Mouse (Mus musculus) intestine, embryonic 16.5 days (tissue): ENCODE measurements at regions not wholly inside any gene's neighbourhood (a gene's known extent, or its start where the extent isn't known, plus 50 kb on each side); places are given as distances from the start of the nearest gene placed in this dataset.

Experiments
- ATAC-seq: fragments of 200-750 bp; cut with Nextera tagmentation; 2 replicates; pipeline ENCODE4 v1.8.0; 2017; ENCODE audit warnings: moderate TSS enrichment, moderate library complexity
- H3K27ac ChIP-seq: fragments of 300-500 bp; sonication (generic); 2 replicates; pipeline ENCODE4 v1.5.1; 2014; ENCODE audit warnings: mild to moderate bottlenecking, low read length
- H3K27me3 ChIP-seq: fragments of 300-500 bp; sonication (generic); replicated peaks from 2 replicates; pipeline ENCODE4 v1.6.1; 2014; ENCODE audit warnings: low read length, control low read depth, mixed read lengths; ENCODE audit not compliant: control insufficient read depth, insufficient read depth
- H3K36me3 ChIP-seq: fragments of 300-500 bp; sonication (generic); 2 replicates; pipeline ENCODE4 v1.6.1; 2014; ENCODE audit warnings: low read length, control low read depth; ENCODE audit not compliant: control insufficient read depth, insufficient read depth
- H3K4me1 ChIP-seq: fragments of 300-500 bp; sonication (generic); 2 replicates; pipeline ENCODE4 v1.6.1; 2014; ENCODE audit warnings: low read length, control low read depth, mixed read lengths; ENCODE audit not compliant: control insufficient read depth, insufficient read depth
- H3K4me2 ChIP-seq: fragments of 300-500 bp; sonication (generic); 2 replicates; pipeline ENCODE4 v1.6.1; 2014; ENCODE audit warnings: low read depth, low read length, control low read depth
- H3K4me3 ChIP-seq: fragments of 300-500 bp; sonication (generic); 2 replicates; pipeline ENCODE4 v1.5.1; 2014; ENCODE audit warnings: mild to moderate bottlenecking, low read length
- H3K9ac ChIP-seq: fragments of 300-500 bp; sonication (generic); 2 replicates; pipeline ENCODE4 v1.6.1; 2014; ENCODE audit warnings: low read depth, low read length
- H3K9me3 ChIP-seq: fragments of 300-500 bp; sonication (generic); 2 replicates; pipeline ENCODE4 v1.6.1; 2016; ENCODE audit warnings: low read length, control low read depth; ENCODE audit not compliant: control insufficient read depth
- WGBS: fragments of 180-500 bp; shearing (Covaris S2); extraction: QIAGEN DNeasy Blood & Tissue Kit; methylation state at CpG from one replicate; pipeline ENCODE4 v1.1.7; 2014; 5-methylcytosine and 5-hydroxymethylcytosine counted together

DNA sequence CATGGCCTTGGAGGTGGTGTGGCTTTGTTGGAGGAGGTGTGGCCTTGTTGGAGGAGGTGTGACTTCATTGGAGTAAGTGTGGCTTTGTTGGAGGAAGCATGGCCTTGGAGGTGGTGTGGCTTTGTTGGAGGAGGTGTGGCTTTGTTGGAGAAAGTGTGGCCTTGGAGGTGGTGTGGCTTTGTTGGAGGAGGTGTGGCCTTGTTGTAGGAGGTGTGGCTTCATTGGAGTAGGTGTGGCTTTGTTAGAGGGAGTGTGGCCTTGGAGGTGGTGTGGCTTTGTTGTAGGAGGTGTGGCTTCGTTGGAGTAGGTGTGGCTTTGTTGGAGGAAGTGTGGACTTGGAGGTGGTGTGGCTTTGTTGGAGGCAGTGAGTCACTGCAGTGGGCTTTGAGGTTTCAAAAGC lies 385.0 kb downstream of the Ajap1 start:
- Histone ChIP-seq H3K27me3 (no peaks in the 10 kb centered on the region), H3K27ac (no peak overlapping the region), H3K4me2 (no peak overlapping the region), H3K9ac (no peak overlapping the region), H3K9me3 (no peaks in the 10 kb centered on the region), H3K4me3 (no peak overlapping the region), H3K4me1 (no peaks in the 10 kb centered on the region), H3K36me3 (no peaks in the 10 kb centered on the region)
- WGBS: 85% methylated on average over 1 of the region's 1 CpGs
- no peak for ATAC-seq

DNA sequence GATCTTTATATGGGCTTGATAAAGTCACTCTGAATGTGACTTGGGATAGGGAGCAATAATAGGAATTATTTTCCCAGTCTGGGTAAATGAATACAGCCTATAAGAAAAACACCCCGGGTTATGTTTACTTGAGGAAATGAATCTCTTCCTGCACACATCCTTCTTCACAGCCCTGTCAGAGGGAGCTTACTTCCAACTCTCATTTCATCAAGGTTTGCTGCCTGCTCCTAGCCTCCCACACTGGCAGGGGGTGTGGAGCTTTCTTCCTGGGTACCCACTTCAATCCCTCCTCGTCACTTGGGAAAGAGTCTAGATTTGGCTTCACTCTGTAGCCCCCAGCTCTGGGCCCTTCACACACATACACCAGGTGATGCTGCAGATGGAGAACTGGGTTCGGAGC lies 389.5 kb downstream of the Ajap1 start:
- Histone ChIP-seq H3K27me3 (no peaks in the 10 kb centered on the region), H3K9ac (no peak overlapping the region), H3K4me3 (no peak overlapping the region), H3K4me2 (no peak overlapping the region), H3K9me3 (no peaks in the 10 kb centered on the region), H3K36me3 (no peaks in the 10 kb centered on the region), H3K27ac (no peak overlapping the region), H3K4me1 (no peaks in the 10 kb centered on the region)
- no peak for ATAC-seq
- WGBS: 56% methylated on average over 3 of the region's 3 CpGs

DNA sequence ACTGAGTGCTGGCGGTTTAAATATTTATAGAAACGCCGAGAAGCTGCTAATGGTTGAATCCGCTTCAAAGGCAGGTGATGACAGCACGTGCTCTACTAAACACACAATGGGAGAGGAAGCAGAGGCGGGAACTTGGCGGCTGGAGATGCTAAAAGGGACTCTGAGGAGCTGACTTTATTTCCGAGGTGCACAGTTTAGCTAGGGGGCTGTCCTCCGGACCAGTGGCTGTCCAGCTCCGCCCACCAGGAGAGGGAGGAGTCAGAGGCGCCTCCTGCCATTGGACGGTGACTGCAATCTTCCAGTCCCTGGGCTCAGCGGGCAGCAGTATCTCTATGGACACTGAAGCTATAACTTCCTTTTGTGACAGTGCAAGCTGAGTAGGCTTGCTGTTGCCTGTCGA lies 400.4 kb downstream of the Ajap1 start:
- ATAC-seq: no peak
- WGBS: 29% methylated on average over 14 of the region's 14 CpGs
- H3K4me3 ChIP-seq: no peak overlapping the region
- no peaks in the 10 kb centered on the region for H3K4me1 ChIP-seq
- no peak overlapping the region for H3K4me2 ChIP-seq
- H3K27ac ChIP-seq: no peak overlapping the region
- no peaks in the 10 kb centered on the region for H3K27me3 ChIP-seq
- H3K9ac ChIP-seq: no peak overlapping the region
- no peaks in the 10 kb centered on the region for H3K36me3 ChIP-seq
- H3K9me3 ChIP-seq: no peaks in the 10 kb centered on the region

- Histone ChIP-seq H3K9me3 (no peaks in the 10 kb centered on the region), H3K36me3 (no peaks in the 10 kb centered on the region), H3K4me3 (no peak overlapping the region), H3K27ac (no peak overlapping the region), H3K9ac (no peak overlapping the region), H3K4me1 (no peaks in the 10 kb centered on the region), H3K4me2 (no peak overlapping the region), H3K27me3 (no peaks in the 10 kb centered on the region)
- ATAC-seq: no peak
- 43% methylated on average over 3 of the region's 3 CpGs for WGBS
Measured at GRCm38 (mm10) chr4:153074590-153074989, 408.0 kb downstream of the Ajap1 start.

GRCm38 (mm10) chr4:153070190-153070745 lies 412.3 kb downstream of the Ajap1 start:
- no peaks in the 10 kb centered on the region for H3K36me3 ChIP-seq
- H3K9me3 ChIP-seq: no peaks in the 10 kb centered on the region
- ATAC-seq: no peak
- H3K4me1 ChIP-seq: no peaks in the 10 kb centered on the region
- no peak overlapping the region for H3K27ac ChIP-seq
- H3K9ac ChIP-seq: no peak overlapping the region
- WGBS: 55% methylated on average over 15 of the region's 15 CpGs
- H3K27me3 ChIP-seq: no peaks in the 10 kb centered on the region
- no peak overlapping the region for H3K4me3 ChIP-seq
- no peak overlapping the region for H3K4me2 ChIP-seq

DNA sequence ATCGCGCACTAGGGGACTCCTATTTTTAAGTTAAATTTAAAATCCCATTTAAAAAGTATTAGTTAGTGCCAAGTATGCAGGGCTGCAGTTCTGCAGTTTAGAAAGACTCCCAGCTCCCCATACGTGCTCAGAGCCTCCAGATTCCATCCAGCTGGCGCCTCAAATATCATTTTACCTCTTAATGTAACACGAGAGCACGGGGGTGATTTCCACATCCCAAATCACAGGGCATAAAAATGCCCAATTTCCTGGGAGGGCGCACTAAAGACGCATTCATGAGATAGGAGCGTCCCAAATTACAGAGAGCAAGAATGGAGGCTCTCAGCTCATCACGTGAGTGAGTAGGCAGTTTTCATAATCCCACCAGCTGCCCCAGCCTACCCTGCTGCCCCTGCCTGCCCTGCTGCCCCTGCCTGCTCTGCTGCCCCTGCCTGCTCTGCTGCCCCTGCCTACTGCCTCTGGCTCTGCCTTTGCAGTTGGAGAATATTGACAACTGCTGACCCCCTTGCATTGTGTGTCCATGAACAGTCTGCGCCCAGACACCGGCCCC lies 414.1 kb downstream of the Ajap1 start:
- 77% methylated on average over 12 of the region's 12 CpGs for WGBS
- H3K27ac ChIP-seq: no peak overlapping the region
- no peak for ATAC-seq
- H3K36me3 ChIP-seq: no peaks in the 10 kb centered on the region
- no peak overlapping the region for H3K4me2 ChIP-seq
- no peaks in the 10 kb centered on the region for H3K4me1 ChIP-seq
- no peaks in the 10 kb centered on the region for H3K9me3 ChIP-seq
- H3K9ac ChIP-seq: no peak overlapping the region
- H3K4me3 ChIP-seq: no peak overlapping the region
- no peaks in the 10 kb centered on the region for H3K27me3 ChIP-seq

DNA sequence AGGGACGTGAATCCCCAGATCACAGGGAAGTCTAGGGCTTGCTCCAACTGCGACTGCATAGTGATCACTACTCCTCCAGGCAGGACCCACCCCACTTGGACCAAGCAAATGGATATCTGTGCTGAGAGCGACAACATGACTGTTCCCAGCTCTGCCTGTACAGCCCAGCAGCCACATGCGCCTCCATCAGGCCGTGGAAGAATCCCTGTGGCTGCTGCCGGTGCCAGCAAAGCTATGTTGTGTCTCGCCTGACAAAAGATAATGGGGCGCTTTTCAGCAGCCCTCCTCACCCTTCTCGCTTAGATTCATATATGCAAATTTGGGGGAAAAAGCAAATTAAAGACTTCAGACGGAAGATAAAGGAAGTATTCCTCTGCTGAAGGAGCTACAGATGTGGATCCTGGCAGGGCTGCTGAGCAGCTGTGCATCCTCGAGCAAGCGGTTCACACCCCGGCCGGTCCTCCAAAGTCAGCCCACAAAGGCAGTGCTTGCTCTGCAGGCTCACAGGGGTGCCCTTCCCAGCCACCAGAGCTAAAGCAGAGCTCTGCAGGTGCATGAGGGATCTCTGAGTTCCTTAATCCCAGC lies 418.5 kb downstream of the Ajap1 start:
- H3K4me1 ChIP-seq: no peaks in the 10 kb centered on the region
- ATAC-seq: no peak
- no peaks in the 10 kb centered on the region for H3K27me3 ChIP-seq
- no peak overlapping the region for H3K4me2 ChIP-seq
- H3K9me3 ChIP-seq: no peaks in the 10 kb centered on the region
- WGBS: 63% methylated on average over 14 of the region's 14 CpGs
- no peak overlapping the region for H3K4me3 ChIP-seq
- H3K27ac ChIP-seq: no peak overlapping the region
- no peaks in the 10 kb centered on the region for H3K36me3 ChIP-seq
- H3K9ac ChIP-seq: no peak overlapping the region

DNA sequence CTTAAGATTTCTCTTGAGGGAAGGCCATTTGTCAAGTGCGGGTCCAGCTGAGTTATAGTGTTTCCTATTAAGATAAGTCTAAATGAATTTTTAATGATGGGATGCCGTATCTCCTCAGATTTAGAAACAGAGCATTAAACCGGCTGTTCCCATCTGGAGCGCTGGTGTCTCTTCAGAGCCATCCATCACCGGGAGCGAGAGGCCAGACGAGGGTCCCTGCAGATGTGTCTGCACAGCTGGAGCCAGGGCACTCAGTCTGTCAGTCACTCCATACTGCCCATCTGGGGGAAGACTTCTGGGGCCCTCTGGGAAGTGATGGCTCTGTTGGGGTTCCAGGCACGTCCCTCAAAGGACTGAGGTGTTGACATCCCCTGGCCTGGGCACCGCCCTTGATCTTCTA lies 419.2 kb downstream of the Ajap1 start:
- Histone ChIP-seq H3K4me3 (no peak overlapping the region), H3K27ac (no peak overlapping the region), H3K9me3 (no peaks in the 10 kb centered on the region), H3K4me1 (no peaks in the 10 kb centered on the region), H3K9ac (no peak overlapping the region), H3K36me3 (no peaks in the 10 kb centered on the region), H3K4me2 (no peak overlapping the region), H3K27me3 (no peaks in the 10 kb centered on the region)
- ATAC-seq: no peak
- WGBS: 64% methylated on average over 9 of the region's 9 CpGs

DNA sequence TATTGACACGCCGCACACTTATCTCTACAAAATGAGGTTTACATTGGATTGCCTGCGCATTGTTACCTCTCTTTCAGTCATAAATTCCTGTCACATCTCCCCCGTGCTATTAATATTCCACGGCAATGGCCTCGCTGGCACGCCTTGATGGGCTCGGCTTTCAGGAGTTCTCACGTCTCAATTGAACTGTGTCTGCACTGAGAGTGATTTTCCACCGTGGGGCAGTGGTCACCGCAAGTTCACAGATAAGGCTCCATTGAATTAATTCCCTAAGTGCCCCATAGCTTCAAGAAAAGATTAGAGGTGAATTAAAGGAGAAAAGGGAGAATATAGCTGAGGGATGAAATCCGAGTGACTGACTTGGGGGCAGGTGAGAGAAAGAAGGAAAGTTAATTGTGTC lies 424.5 kb downstream of the Ajap1 start:
- 56% methylated on average over 12 of the region's 12 CpGs for WGBS
- no peaks in the 10 kb centered on the region for H3K9me3 ChIP-seq
- no peak for ATAC-seq
- H3K36me3 ChIP-seq: no peaks in the 10 kb centered on the region
- no peak overlapping the region for H3K27ac ChIP-seq
- no peak overlapping the region for H3K4me3 ChIP-seq
- no peaks in the 10 kb centered on the region for H3K27me3 ChIP-seq
- H3K4me1 ChIP-seq: no peaks in the 10 kb centered on the region
- H3K4me2 ChIP-seq: no peak overlapping the region
- no peak overlapping the region for H3K9ac ChIP-seq

DNA sequence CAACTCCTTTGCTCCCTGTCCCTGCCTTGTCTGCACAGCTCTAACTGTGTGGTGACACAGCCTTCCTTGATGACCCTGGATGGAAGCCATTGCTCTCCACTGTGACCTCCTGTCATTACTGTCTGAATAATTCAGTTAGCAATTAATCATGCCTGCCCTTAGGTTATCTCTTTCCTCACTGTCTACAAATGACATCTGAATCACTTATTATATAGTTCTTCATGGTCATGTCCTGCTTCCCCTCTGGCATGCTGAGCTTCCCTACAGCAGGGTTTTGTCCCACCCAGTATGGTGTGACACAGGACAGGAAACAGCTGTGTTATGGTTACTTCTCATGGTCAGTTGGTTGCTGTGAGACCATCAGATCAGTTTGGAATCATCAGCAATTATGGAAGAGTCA lies 458.9 kb downstream of the Ajap1 start:
- Histone ChIP-seq H3K4me1 (no peaks in the 10 kb centered on the region), H3K4me2 (no peak overlapping the region), H3K4me3 (no peak overlapping the region), H3K9me3 (no peaks in the 10 kb centered on the region), H3K36me3 (no peaks in the 10 kb centered on the region), H3K27me3 (no peaks in the 10 kb centered on the region), H3K9ac (no peak overlapping the region), H3K27ac (no peak overlapping the region)
- no peak for ATAC-seq
